Mouse (Mus musculus): ENCODE data around the gene Tmem117. TPM values are rescaled to one million over a fixed set of nuclear protein-coding genes. Genes with fewer than 3 reads are reported as not detected.

Tmem117 gene
- polyA plus RNA-seq, 1 experiment, result 0.18 TPM

DNA sequence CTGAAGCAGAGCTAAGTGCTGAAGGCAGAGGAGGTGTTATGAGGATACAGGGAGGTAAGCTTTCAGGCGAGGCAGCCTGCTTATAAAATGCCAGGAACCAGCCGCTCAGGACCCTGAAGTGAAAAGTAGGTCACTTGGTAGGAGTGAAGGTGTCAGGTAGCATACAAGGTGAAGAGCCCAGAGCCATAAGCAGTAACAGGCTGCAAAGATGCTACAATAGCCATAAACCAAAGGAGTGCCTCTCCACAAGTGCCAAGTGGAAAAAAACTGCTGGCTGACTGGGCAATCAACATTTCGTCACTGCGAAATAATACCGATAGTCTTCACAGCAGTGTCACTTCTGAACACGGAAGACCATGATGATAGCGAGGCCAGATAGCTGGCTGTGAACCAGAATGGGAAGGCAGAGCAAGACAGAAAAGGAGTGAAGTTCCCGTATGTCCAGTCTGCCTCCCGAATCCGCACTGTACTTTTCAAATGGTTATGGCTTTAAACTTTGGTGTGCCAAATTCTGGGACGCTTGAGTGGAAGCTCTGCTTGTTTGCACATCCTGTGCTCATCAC, 28.8 kb upstream of the Tmem117 start:
- H3K4me3 ChIP-seq (replicated peaks), result no peak overlapping the region
- peaks cover 44% of the 10 kb centered on the region for H3K4me1 ChIP-seq
- H3K36me3 ChIP-seq (replicated peaks; ENCODE audit: low read length), result no peaks in the 10 kb centered on the region
- TF ChIP-seq FLI1 (IDR thresholded peaks at IDR 0.05; ENCODE audit: low read length), result no peak
- TF ChIP-seq GATA1 (IDR thresholded peaks at IDR 0.05; ENCODE audit: borderline replicate concordance, low read length), result no peak
- H3K27me3 ChIP-seq (replicated peaks), result no peaks in the 10 kb centered on the region
- H3K9me3 ChIP-seq, result no peaks in the 10 kb centered on the region

DNA sequence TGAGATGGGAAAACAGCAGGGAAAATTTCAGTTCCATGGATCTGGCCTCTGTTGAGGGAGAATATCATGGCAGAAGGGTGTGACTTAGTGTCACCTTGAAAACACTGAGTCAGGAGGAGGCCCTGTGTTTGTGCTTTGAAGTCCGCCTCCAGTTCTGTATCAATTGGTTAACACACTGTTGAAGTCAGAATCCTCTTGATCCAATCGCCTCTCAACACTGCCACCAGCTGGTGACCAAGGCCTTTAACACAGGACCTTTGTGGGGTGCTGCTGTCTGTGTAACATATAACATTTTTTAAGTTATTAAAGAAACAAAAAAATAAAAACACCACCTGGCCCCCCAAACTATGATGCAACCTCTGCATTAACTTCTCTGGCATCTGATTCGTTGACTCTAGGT, 27.7 kb upstream of the Tmem117 start:
- Histone ChIP-seq H3K9me3 (no peaks in the 10 kb centered on the region), H3K4me1 (peaks cover 39% of the 10 kb centered on the region), H3K27me3 (replicated peaks) (peaks cover 2% of the 10 kb centered on the region), H3K36me3 (replicated peaks; ENCODE audit: low read length) (no peaks in the 10 kb centered on the region), H3K4me3 (replicated peaks) (no peak overlapping the region)
- TF ChIP-seq GATA1 (IDR thresholded peaks at IDR 0.05; ENCODE audit: borderline replicate concordance, low read length) (no peak), FLI1 (IDR thresholded peaks at IDR 0.05; ENCODE audit: low read length) (no peak)

DNA sequence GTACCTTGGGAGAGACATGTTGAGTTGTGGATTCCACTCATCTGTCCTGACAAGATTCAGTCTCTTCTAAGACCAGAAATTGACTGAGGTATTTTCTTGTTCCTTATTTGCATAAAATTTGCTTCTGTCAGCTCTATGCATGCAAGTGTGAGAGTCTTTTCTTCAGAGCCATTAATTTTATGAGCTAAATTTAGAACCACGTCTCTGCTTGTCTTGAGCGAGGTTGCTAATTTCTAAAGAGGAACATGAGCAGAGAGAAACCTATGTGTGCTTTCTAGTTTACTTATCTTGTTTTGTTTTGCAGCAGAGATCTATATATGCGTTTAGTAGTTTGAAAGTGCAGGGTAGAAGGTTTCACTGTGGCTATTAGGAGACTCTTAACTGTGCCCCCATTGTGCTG, 26.6 kb upstream of the Tmem117 start:
- Histone ChIP-seq H3K27me3 (replicated peaks) (peaks cover 2% of the 10 kb centered on the region), H3K4me3 (replicated peaks) (no peak overlapping the region), H3K9me3 (no peaks in the 10 kb centered on the region), H3K4me1 (peaks cover 46% of the 10 kb centered on the region), H3K36me3 (replicated peaks; ENCODE audit: low read length) (no peaks in the 10 kb centered on the region)
- TF ChIP-seq FLI1 (IDR thresholded peaks at IDR 0.05; ENCODE audit: low read length), result no peak
- TF ChIP-seq GATA1 (IDR thresholded peaks at IDR 0.05; ENCODE audit: borderline replicate concordance, low read length), result no peak

DNA sequence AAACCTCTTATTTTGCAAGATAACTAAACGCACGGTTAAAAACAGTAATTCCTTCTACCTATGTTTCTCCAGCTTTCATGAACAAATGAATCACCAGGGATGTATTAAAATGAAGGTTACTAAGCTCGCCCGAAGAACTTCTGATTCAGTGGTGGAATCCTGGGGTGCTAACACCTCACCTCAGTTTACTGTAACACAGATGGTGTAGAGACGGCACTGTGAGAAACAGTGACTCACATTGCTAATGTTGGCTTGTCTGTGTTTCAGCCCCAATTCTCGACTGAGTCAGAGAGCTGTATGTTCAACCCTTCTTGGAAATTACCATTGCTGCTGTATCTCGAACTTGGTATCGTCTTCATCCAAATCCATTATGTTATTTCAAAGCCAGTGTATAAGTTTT, 21.3 kb upstream of the Tmem117 start:
- Histone ChIP-seq H3K36me3 (replicated peaks; ENCODE audit: low read length) (no peaks in the 10 kb centered on the region), H3K27me3 (replicated peaks) (peaks cover 2% of the 10 kb centered on the region), H3K4me1 (peaks cover 26% of the 10 kb centered on the region), H3K9me3 (no peaks in the 10 kb centered on the region), H3K4me3 (replicated peaks) (no peak overlapping the region)
- TF ChIP-seq FLI1 (IDR thresholded peaks at IDR 0.05; ENCODE audit: low read length) (no peak), GATA1 (IDR thresholded peaks at IDR 0.05; ENCODE audit: borderline replicate concordance, low read length) (no peak)

DNA sequence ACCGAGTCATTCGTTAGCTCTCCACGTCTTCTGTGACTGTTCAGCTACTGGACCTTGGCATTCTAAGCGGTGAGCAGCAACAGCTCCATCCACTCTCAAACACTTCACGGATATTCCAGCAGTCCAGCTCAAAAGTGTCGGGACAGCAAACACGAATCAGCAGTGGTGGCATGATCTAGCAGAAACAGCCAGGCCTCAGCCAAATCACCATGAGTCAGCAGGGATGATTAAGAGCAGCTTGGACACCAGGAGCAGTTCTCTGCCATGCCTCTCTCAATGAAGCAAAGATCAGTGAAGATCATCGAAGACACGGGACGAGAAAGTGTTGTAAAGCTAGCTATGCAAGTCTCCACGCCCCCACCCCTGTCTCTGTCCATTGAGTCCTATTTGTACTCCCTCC, 13.0 kb upstream of the Tmem117 start:
- no peaks in the 10 kb centered on the region for H3K9me3 ChIP-seq
- H3K4me1 ChIP-seq, result peaks cover 27% of the 10 kb centered on the region
- no peaks in the 10 kb centered on the region for H3K27me3 ChIP-seq (replicated peaks)
- peak overlapping the region; percentile 82 for H3K4me3 ChIP-seq (replicated peaks)
- TF ChIP-seq FLI1 (IDR thresholded peaks at IDR 0.05; ENCODE audit: low read length) (no peak), GATA1 (IDR thresholded peaks at IDR 0.05; ENCODE audit: borderline replicate concordance, low read length) (no peak)
- H3K36me3 ChIP-seq (replicated peaks; ENCODE audit: low read length), result no peaks in the 10 kb centered on the region

DNA sequence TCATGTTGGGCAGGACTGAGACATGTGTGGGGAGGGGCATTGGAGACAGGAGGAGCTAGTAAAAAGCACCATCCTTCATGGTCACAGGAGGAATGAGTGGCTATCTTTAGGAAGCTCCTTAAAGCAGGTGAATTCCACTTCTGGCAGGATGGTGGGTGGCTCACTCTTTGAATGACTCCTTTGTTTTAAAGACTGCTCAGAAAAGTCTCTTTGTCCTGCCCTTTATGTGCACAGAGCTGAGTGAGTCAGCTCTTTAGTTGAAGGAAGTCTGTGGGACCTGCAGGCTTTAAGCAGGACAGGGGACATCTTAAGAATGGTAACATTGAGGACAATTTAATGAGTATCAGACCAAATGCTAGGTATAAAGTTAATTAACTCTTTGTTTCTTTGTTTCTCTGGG, 8.1 kb upstream of the Tmem117 start:
- Histone ChIP-seq H3K4me3 (replicated peaks) (no peak overlapping the region), H3K36me3 (replicated peaks; ENCODE audit: low read length) (no peaks in the 10 kb centered on the region), H3K27me3 (replicated peaks) (peaks cover 11% of the 10 kb centered on the region), H3K4me1 (peaks cover 32% of the 10 kb centered on the region), H3K9me3 (peaks cover 19% of the 10 kb centered on the region)
- TF ChIP-seq GATA1 (IDR thresholded peaks at IDR 0.05; ENCODE audit: borderline replicate concordance, low read length) (no peak), FLI1 (IDR thresholded peaks at IDR 0.05; ENCODE audit: low read length) (no peak)

DNA sequence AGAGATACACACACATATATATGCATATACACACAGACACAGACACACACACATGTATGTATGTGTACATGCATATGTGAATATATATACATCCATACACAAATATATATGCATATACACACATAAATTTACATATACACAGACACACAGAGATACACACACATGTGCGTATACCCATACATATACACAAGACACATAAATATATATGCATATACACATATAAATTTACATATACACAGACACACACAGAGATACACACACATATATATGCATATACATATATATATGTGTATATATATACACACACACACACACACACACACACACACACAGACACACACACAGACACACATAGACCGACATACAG, 586 bp upstream of the Tmem117 start:
- peak overlapping the region; percentile 93 for H3K4me3 ChIP-seq (replicated peaks)

DNA sequence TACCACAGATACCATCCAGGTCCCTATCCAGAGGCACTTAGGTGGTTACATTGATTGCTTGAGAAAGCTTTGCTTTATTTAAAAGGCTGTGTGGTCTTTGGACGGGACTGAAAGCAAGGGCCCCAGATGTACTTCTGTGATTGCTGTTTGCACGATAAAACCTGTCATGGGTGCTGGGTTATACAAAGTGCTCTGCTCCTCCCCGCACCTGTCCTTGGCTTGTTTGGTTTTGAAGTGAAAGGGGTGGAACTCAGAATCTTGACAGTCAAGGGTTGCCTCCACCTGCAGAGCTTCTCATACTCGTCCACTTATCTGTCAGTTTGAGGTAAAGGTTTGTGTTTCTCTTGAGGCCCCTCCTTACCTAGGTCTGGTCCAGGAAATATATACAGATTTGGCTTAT, 1.5 kb downstream of the Tmem117 start:
- Histone ChIP-seq H3K27me3 (replicated peaks) (peaks cover 72% of the 10 kb centered on the region), H3K36me3 (replicated peaks; ENCODE audit: low read length) (no peaks in the 10 kb centered on the region), H3K4me3 (replicated peaks) (no peak overlapping the region), H3K9me3 (peaks cover 7% of the 10 kb centered on the region; the same call in 1 of the 2 replicates), H3K4me1 (peaks cover 18% of the 10 kb centered on the region)
- no peak for TF ChIP-seq GATA1 (IDR thresholded peaks at IDR 0.05; ENCODE audit: borderline replicate concordance, low read length)
- no peak for TF ChIP-seq FLI1 (IDR thresholded peaks at IDR 0.05; ENCODE audit: low read length)

More for the DNA sequence above, 586 bp upstream of the Tmem117 start:
- Histone ChIP-seq H3K9me3 (peaks cover 11% of the 10 kb centered on the region), H3K4me1 (peaks cover 19% of the 10 kb centered on the region), H3K36me3 (replicated peaks; ENCODE audit: low read length) (no peaks in the 10 kb centered on the region), H3K27me3 (replicated peaks) (peaks cover 74% of the 10 kb centered on the region)
- TF ChIP-seq FLI1 (IDR thresholded peaks at IDR 0.05; ENCODE audit: low read length), result no peak
- TF ChIP-seq GATA1 (IDR thresholded peaks at IDR 0.05; ENCODE audit: borderline replicate concordance, low read length), result no peak

DNA sequence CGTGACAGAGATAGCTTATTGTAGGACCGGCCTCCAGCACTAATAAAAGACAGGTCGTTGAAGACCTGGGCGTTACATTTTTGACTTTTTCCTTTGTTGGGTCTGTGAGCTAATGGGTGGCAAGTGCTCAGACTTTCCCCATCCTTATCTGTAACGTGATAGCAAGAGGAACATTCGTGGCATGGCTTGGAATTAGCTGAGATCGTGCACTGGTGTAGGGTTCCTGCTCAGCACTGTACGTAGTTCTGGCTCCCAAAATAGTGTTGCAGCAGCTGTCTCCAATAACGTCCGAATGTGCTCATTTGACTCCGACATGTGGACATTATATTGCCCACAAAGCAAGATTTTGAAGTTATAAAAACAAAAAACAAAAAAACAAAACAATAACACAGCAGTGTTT, 5.5 kb downstream of the Tmem117 start:
- H3K36me3 ChIP-seq (replicated peaks; ENCODE audit: low read length), result no peaks in the 10 kb centered on the region
- no peaks in the 10 kb centered on the region for H3K9me3 ChIP-seq
- H3K27me3 ChIP-seq (replicated peaks), result peaks cover 42% of the 10 kb centered on the region
- TF ChIP-seq FLI1 (IDR thresholded peaks at IDR 0.05; ENCODE audit: low read length) (no peak), GATA1 (IDR thresholded peaks at IDR 0.05; ENCODE audit: borderline replicate concordance, low read length) (no peak)
- H3K4me3 ChIP-seq (replicated peaks), result no peak overlapping the region
- H3K4me1 ChIP-seq, result peaks cover 3% of the 10 kb centered on the region; the same call in 1 of the 2 replicates

DNA sequence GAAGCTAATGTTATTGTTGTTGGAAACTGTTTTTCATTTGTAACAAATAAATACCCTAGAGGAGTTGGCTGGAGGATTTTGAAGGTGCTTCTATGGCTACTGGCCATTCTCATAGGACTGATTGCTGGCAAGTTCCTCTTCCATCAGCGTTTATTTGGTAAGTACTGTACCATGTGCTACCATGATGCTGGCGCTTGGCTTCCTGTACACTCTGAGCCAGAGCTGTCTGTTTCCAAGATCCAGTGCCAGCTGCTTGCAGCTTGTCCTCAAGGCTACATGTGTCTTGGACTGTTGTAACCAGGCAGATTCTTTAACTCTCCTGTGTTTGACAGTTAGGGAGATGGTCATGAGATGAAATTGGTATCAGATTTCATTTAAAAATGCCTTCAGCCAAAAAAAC, 9.2 kb downstream of the Tmem117 start:
- peaks cover 3% of the 10 kb centered on the region; the same call in 1 of the 2 replicates for H3K4me1 ChIP-seq
- H3K4me3 ChIP-seq (replicated peaks), result no peak overlapping the region
- H3K27me3 ChIP-seq (replicated peaks), result peaks cover 21% of the 10 kb centered on the region
- TF ChIP-seq GATA1 (IDR thresholded peaks at IDR 0.05; ENCODE audit: borderline replicate concordance, low read length) (no peak), FLI1 (IDR thresholded peaks at IDR 0.05; ENCODE audit: low read length) (no peak)
- H3K36me3 ChIP-seq (replicated peaks; ENCODE audit: low read length), result no peaks in the 10 kb centered on the region
- no peaks in the 10 kb centered on the region for H3K9me3 ChIP-seq

DNA sequence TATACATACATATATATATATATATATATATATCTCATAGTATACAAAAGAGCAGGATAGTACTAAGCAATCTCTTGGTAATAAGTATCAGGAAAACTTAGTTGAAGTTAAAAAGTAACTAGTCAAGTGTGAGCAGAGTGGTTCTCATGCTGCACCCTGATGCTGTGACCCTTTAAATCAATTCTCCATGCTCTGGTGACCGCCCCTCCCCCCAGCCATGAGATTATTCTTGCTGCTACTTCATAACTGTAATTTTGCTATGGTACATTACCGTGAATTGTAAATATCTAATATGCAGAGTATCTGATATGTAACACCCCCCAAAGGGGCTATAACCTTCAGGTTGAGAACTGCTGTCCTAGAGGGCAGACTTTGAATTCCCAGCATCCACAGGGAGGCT, 10.1 kb downstream of the Tmem117 start:
- Histone ChIP-seq H3K9me3 (no peaks in the 10 kb centered on the region), H3K36me3 (replicated peaks; ENCODE audit: low read length) (no peaks in the 10 kb centered on the region), H3K27me3 (replicated peaks) (peaks cover 16% of the 10 kb centered on the region), H3K4me1 (no peaks in the 10 kb centered on the region), H3K4me3 (replicated peaks) (no peak overlapping the region)
- TF ChIP-seq FLI1 (IDR thresholded peaks at IDR 0.05; ENCODE audit: low read length) (no peak), GATA1 (IDR thresholded peaks at IDR 0.05; ENCODE audit: borderline replicate concordance, low read length) (no peak)
